Mouse (Mus musculus): ENCODE data around the gene Gm49398.

The Gm49398 gene

GRCm38 (mm10) chr13:61288739-61289138, at the start of gene Gm49398:
Gm49398 (minus strand) TSS chr13:61288839.
- in situ Hi-C loops (cut with MboI, MseI), result no loop called here

GRCm38 (mm10) chr13:61255258-61255657, 33.4 kb downstream of the Gm49398 start, which contains the start of gene Cts8:
Cts8 (minus strand) TSS chr13:61255358.
- in situ Hi-C loops (cut with MboI, MseI), result loop anchor here in 1 of 2 experiments (5.0 kb wide), 1 partner anchor 493 kb away; no protein-coding TSS in a partner anchor

- in situ Hi-C loops (cut with MboI, MseI), result loop anchor here (5.0 to 25.0 kb wide), 4 partner anchors 239 to 679 kb away; no protein-coding TSS in a partner anchor
Observed at GRCm38 (mm10) chr13:61241076-61241947, 47.3 kb downstream of the Gm49398 start.

GRCm38 (mm10) chr13:61203310-61203709, 85.3 kb downstream of the Gm49398 start, which contains the start of gene Cts6:
Cts6 (minus strand) TSS chr13:61203410.
- in situ Hi-C loops (cut with MboI, MseI), result no loop called here
